Mouse (Mus musculus) myocyte (in vitro differentiated cells): ENCODE data around the gene Nfkbiz.

ENCODE experiments used
- POLR2A ChIP-seq: IDR thresholded peaks from one replicate; pipeline ENCODE4 v1.6.1; 2011; ENCODE audit warnings: low read depth, mild to moderate bottlenecking, control low read depth, moderate library complexity; ENCODE audit not compliant: insufficient read length
- TCF12 ChIP-seq: IDR thresholded peaks from one replicate; pipeline ENCODE4 v1.6.1; 2011; ENCODE audit warnings: mild to moderate bottlenecking, control low read depth; ENCODE audit not compliant: poor library complexity, insufficient read depth, severe bottlenecking

- TF ChIP-seq POLR2A (no peak), TCF12 (no peak)
Measured at GRCm38 (mm10) chr16:55804799-55805198, 33.9 kb downstream of the Nfkbiz start.
